Comparison of ENCODE assay signal across 8 mouse cellular contexts in the genomic region with DNA sequence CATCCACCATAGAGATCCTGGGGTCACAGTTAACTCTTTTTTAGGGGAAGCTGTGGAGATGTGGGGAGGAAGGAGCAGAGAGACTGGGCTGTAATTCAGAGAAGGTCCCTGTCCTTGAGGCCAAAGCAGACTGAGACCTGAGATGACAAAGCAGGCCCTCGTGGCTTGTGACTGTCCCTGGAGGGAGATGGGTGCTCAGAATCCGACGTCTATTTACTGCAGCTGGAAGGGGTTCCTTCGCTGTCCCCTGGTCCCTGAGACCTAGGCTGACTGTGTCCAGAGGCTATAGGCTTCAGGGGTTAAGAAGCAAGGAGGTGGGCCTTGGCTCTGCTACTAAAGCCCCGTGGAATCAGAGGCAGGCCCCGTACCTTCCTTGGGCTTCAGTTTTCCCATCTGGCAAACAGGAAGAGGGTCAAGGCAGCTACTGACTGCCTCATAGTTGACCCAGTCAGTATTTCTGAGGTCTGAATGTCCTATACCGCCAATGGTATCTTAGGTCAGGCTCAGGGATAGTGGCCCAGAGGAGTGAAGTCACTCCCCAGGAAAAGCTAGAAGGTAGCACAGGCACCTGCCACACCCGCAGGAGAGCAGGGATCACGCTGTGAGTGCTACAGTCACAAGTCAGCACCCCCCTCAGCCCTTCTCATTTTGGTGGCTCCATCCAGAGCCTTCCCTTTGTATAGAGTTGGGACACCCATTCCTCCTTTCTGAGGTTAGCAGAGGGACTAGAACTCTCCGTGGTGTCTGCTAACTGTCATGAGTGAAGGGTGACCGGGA.
A peak's percentile ranks its signal among the peaks of the same experiment; 100 is the strongest.
DNase-seq lines count a peak whose midpoint lies in the region; ATAC-seq and TF ChIP-seq lines count a peak whose summit lies in the region.

No protein-coding gene starts in this region.

- H3K36me3 ChIP-seq in lung, embryonic 14.5 days (ENCODE audit: insufficient read depth): no peaks in the 10 kb centered on the region
- H3K36me3 ChIP-seq in limb, embryonic 15.5 days: no peaks in the 10 kb centered on the region
- H3K36me3 ChIP-seq in stomach, embryonic 14.5 days (ENCODE audit: control insufficient read depth, insufficient read depth, low read length): no peaks in the 10 kb centered on the region

- H3K27me3 ChIP-seq in lung, embryonic 14.5 days (ENCODE audit: insufficient read depth, low read length): no peaks in the 10 kb centered on the region
- no peaks in the 10 kb centered on the region for H3K27me3 ChIP-seq in limb, embryonic 15.5 days
- no peaks in the 10 kb centered on the region for H3K27me3 ChIP-seq in stomach, embryonic 14.5 days (ENCODE audit: control insufficient read depth, insufficient read depth, low read length)

- 30% methylated on average over 11 of the region's 11 CpGs for WGBS in lung, embryonic 14.5 days
- 35% methylated on average over 11 of the region's 11 CpGs for WGBS in limb, embryonic 15.5 days
- WGBS in stomach, embryonic 14.5 days: 28% methylated on average over 11 of the region's 11 CpGs

- no peak overlapping the region for H3K4me3 ChIP-seq in lung, embryonic 14.5 days (ENCODE audit: low read depth, low read length)
- H3K4me3 ChIP-seq in limb, embryonic 15.5 days: no peak overlapping the region
- H3K4me3 ChIP-seq in stomach, embryonic 14.5 days (ENCODE audit: low read depth, low read length): no peak overlapping the region

- H3K27ac ChIP-seq in lung, embryonic 14.5 days (ENCODE audit: low read depth): peak overlapping the region; percentile 100
- H3K27ac ChIP-seq in limb, embryonic 15.5 days: peak overlapping the region; percentile 98
- H3K27ac ChIP-seq in stomach, embryonic 14.5 days (ENCODE audit: low read length): peak overlapping the region; percentile 100

- DNase-seq in adrenal gland, adult (ENCODE audit: inconsistent age in 2 of 2, low spot score in 1 of 2): peak; percentile 57 to 76
- no peak for DNase-seq in adrenal gland, adult 8-10 months
- no peak for DNase-seq in lung, embryonic 14.5 days
- no peak for DNase-seq in lung, postnatal 10 days
- DNase-seq in embryo, embryonic 10.5 days (ENCODE audit: low spot score): no peak
- no peak for DNase-seq in thymus, postnatal 4 days

- no peaks in the 10 kb centered on the region for H3K9me3 ChIP-seq in lung, embryonic 14.5 days (ENCODE audit: low read depth, low read length)
- no peaks in the 10 kb centered on the region for H3K9me3 ChIP-seq in limb, embryonic 15.5 days
- no peaks in the 10 kb centered on the region for H3K9me3 ChIP-seq in stomach, embryonic 14.5 days (ENCODE audit: control insufficient read depth, low read depth, low read length)

- H3K4me1 ChIP-seq in lung, embryonic 14.5 days (ENCODE audit: insufficient read depth): peaks cover 43% of the 10 kb centered on the region
- peaks cover 63% of the 10 kb centered on the region for H3K4me1 ChIP-seq in limb, embryonic 15.5 days
- H3K4me1 ChIP-seq in stomach, embryonic 14.5 days (ENCODE audit: control insufficient read depth, insufficient read depth, low read length): peaks cover 48% of the 10 kb centered on the region

- no peak for TF ChIP-seq CTCF in lung, embryonic 14.5 days (IDR thresholded peaks at IDR 0.05; ENCODE audit: low read depth)

- peak overlapping the region; percentile 31; the same call in 1 of the 2 replicates for H3K9ac ChIP-seq in lung, embryonic 14.5 days
- 0 out of 2 replicates have a peak overlapping the region, but pooled peaks have one; percentile 1 for H3K9ac ChIP-seq in limb, embryonic 15.5 days
- peak overlapping the region; percentile 65; the same call in 1 of the 2 replicates for H3K9ac ChIP-seq in stomach, embryonic 14.5 days (replicated peaks; ENCODE audit: low read depth, low read length)

- no peak overlapping the region for H3K4me2 ChIP-seq in lung, embryonic 14.5 days
- no peak overlapping the region for H3K4me2 ChIP-seq in limb, embryonic 15.5 days
- H3K4me2 ChIP-seq in stomach, embryonic 14.5 days (replicated peaks; ENCODE audit: low read depth, low read length): no peak overlapping the region

- no peak for ATAC-seq in lung, embryonic 14.5 days (ENCODE audit: insufficient read depth)
- ATAC-seq in limb, embryonic 15.5 days (ENCODE audit: insufficient number of reproducible peaks, low FRiP score, low TSS enrichment, low read depth): no peak
- no peak for ATAC-seq in stomach, embryonic 14.5 days (ENCODE audit: insufficient number of reproducible peaks, insufficient read depth, low FRiP score, low read depth)

Comparison
In these comparisons a context has a peak if more than half of its experiments do, and no peak if none do; other contexts are left out.
1. DNase-seq: peak in adrenal gland, adult (2 of 2); none in adrenal gland, adult 8-10 months (single experiment), lung, embryonic 14.5 days (single experiment), lung, postnatal 10 days (single experiment), embryo, embryonic 10.5 days (single experiment) and thymus, postnatal 4 days (single experiment).
2. H3K9ac ChIP-seq: peak in every context shown above with its lines; median percentile 65 in stomach, embryonic 14.5 days; 31 in lung, embryonic 14.5 days; 1 in limb, embryonic 15.5 days.
3. Peak in every context shown above with its lines, with median percentiles within 50 percentile points of each other: H3K27ac ChIP-seq.